ENCODE assay signal across 7 mouse cellular contexts in the genomic region with DNA sequence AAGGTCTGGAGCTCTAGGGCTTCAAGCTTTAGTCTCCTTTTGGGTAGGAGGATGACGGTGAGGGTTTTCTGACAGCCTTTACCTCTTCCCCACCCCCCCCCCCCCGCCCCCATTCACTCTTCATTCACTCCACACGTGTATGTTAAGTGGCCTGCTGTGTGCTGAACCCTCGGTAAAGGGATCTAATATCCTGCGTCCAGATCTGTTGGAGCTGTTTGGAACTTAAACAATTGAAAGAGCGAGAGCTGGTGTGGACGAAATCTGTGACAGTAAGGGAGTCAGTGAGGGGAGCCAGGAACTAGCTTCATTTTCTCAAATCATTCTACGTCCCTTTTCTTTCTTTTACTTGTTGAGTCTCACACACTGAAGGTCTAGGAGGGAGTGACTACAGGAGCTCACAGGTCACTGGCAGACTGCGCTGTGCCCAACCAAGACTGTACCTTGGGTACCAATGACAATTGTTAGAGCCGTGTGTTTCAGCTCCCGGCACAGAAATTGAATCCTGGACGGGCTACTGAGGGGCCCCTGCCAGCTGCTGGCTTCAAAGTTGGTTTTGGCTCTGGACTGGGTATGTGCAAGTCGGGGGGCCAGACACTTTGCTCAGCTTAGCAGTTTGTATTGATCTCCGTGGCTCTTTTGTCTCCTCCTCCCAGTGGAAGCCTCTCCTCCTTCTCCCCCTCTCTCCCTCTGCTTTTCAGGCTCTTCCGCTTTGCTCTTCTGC. TPM values are rescaled to one million over a fixed set of nuclear protein-coding genes. Genes with fewer than 3 reads are reported as not detected.
DNase-seq lines count a peak whose midpoint lies in the region; ATAC-seq and TF ChIP-seq lines count a peak whose summit lies in the region.

A gene (plus strand): TSS at position 689 of the 721 bp plus-strand sequence.

- ATAC-seq in embryonic facial prominence, embryonic 14.5 days (ENCODE audit: low read depth): peak; percentile 75
- ATAC-seq in heart, embryonic 14.5 days (ENCODE audit: insufficient number of reproducible peaks, insufficient read depth, low FRiP score, low read depth): no peak
- no peak; the same call in 1 of the 2 replicates for ATAC-seq in megakaryocyte progenitor cell, adult 5-6 weeks (replicated peaks; ENCODE audit: poor library complexity)

- no peak for TF ChIP-seq CTCF in olfactory bulb, adult 2 months (IDR thresholded peaks at IDR 0.05; ENCODE audit: insufficient read depth, low read depth, low read length)

- H3K27me3 ChIP-seq in embryonic facial prominence, embryonic 14.5 days (replicated peaks; ENCODE audit: control insufficient read depth, insufficient read depth, low read length): peaks cover 6% of the 10 kb centered on the region; the same call in 1 of the 2 replicates
- no peaks in the 10 kb centered on the region for H3K27me3 ChIP-seq in heart, embryonic 14.5 days (ENCODE audit: control insufficient read depth, insufficient read depth, low read length)
- H3K27me3 ChIP-seq in limb, embryonic 10.5 days (ENCODE audit: low read depth, poor library complexity, severe bottlenecking): peaks cover 71% of the 10 kb centered on the region

- no peaks in the 10 kb centered on the region for H3K36me3 ChIP-seq in embryonic facial prominence, embryonic 14.5 days (ENCODE audit: control insufficient read depth, insufficient read depth, low read length)
- no peaks in the 10 kb centered on the region for H3K36me3 ChIP-seq in heart, embryonic 14.5 days (ENCODE audit: control insufficient read depth, insufficient read depth, low read length)
- no peaks in the 10 kb centered on the region for H3K36me3 ChIP-seq in limb, embryonic 10.5 days

- WGBS in embryonic facial prominence, embryonic 14.5 days: 37% methylated on average over 15 of the region's 15 CpGs
- 33% methylated on average over 15 of the region's 15 CpGs for WGBS in heart, embryonic 14.5 days
- WGBS in limb, embryonic 10.5 days: 29% methylated on average over 15 of the region's 15 CpGs
- WGBS in olfactory bulb, adult 2 months: 25% methylated on average over 15 of the region's 15 CpGs

- peak within 1 kb of the TSS; percentile 40 for H3K4me3 ChIP-seq in embryonic facial prominence, embryonic 14.5 days (ENCODE audit: low read depth, low read length)
- peak within 1 kb of the TSS; percentile 36 to 48 for H3K4me3 ChIP-seq in heart, embryonic 14.5 days (ENCODE audit: control insufficient read depth in 1 of 2, insufficient read depth in 1 of 2, low read depth in 1 of 2, low read length in 2 of 2)
- H3K4me3 ChIP-seq in limb, embryonic 10.5 days: peak within 1 kb of the TSS; percentile 44
- H3K4me3 ChIP-seq in olfactory bulb, adult 2 months (ENCODE audit: insufficient read depth, low read depth, low read length): peak within 1 kb of the TSS; percentile 61

- H3K4me2 ChIP-seq in embryonic facial prominence, embryonic 14.5 days (ENCODE audit: low read depth, low read length): peak within 1 kb of the TSS; percentile 56
- peak within 1 kb of the TSS; percentile 67 for H3K4me2 ChIP-seq in heart, embryonic 14.5 days (ENCODE audit: low read length)

- H3K9me3 ChIP-seq in embryonic facial prominence, embryonic 14.5 days (ENCODE audit: control insufficient read depth, low read length): no peaks in the 10 kb centered on the region
- no peaks in the 10 kb centered on the region for H3K9me3 ChIP-seq in heart, embryonic 14.5 days (ENCODE audit: control insufficient read depth, low read length)
- H3K9me3 ChIP-seq in limb, embryonic 10.5 days (replicated peaks): no peaks in the 10 kb centered on the region

- DNase-seq in layer of hippocampus, adult 11-12 months (ENCODE audit: low spot score): peak; percentile 11
- no peak for DNase-seq in layer of hippocampus, adult 9-10 months (ENCODE audit: low spot score)
- peak; percentile 30 for DNase-seq in embryonic facial prominence, embryonic 14.5 days (ENCODE audit: low spot score)
- DNase-seq in limb, embryonic 10.5 days (ENCODE audit: low spot score): no peak

- H3K27ac ChIP-seq in embryonic facial prominence, embryonic 14.5 days (replicated peaks; ENCODE audit: low read depth, low read length): peak within 1 kb of the TSS; percentile 48; the same call in 1 of the 2 replicates
- no peak within 1 kb of the TSS for H3K27ac ChIP-seq in heart, embryonic 14.5 days (replicated peaks in 1 of 2; ENCODE audit: control insufficient read depth in 1 of 2, insufficient read depth in 1 of 2, low read depth in 2 of 2, low read length in 2 of 2)
- H3K27ac ChIP-seq in limb, embryonic 10.5 days: peak within 1 kb of the TSS; percentile 56
- H3K27ac ChIP-seq in olfactory bulb, adult 2 months (ENCODE audit: insufficient read depth, low read depth, low read length): peak within 1 kb of the TSS; percentile 90

- 0 out of 2 replicates have a peak, but pooled peaks cover 3% of the 10 kb centered on the region for H3K4me1 ChIP-seq in embryonic facial prominence, embryonic 14.5 days (ENCODE audit: control insufficient read depth, insufficient read depth, low read length)
- no peaks in the 10 kb centered on the region; a peak in 1 of 4 replicates for H3K4me1 ChIP-seq in heart, embryonic 14.5 days (ENCODE audit: control insufficient read depth in 2 of 2, insufficient read depth in 2 of 2, low read length in 2 of 2)
- H3K4me1 ChIP-seq in limb, embryonic 10.5 days: no peaks in the 10 kb centered on the region
- 0 out of 2 replicates have a peak, but pooled peaks cover 2% of the 10 kb centered on the region for H3K4me1 ChIP-seq in olfactory bulb, adult 2 months (ENCODE audit: control insufficient read depth, insufficient read depth, low read length)

- TF ChIP-seq POLR2A in olfactory bulb, adult 2 months (IDR thresholded peaks at IDR 0.05; ENCODE audit: insufficient read depth, low read depth, low read length): no peak

- peak within 1 kb of the TSS; percentile 55 for H3K9ac ChIP-seq in embryonic facial prominence, embryonic 14.5 days (ENCODE audit: low read depth, low read length)
- peak within 1 kb of the TSS; percentile 34; the same call in 1 of the 2 replicates for H3K9ac ChIP-seq in heart, embryonic 14.5 days (ENCODE audit: low read length)

RNA-seq across cellular contexts. Expression of the gene that starts here (rescaled TPM):
- polyA plus RNA-seq in embryonic facial prominence, embryonic 14.5 days (2014; fragmentation: Nextera tagmentation; extraction: Ambion mirVana): 4.1 and 4.3 TPM in 2 replicates
- polyA plus RNA-seq in heart, embryonic 14.5 days (2014; fragmentation: Nextera tagmentation; extraction: Ambion mirVana): 0.27 and 0.46 TPM in 2 replicates
- polyA plus RNA-seq in limb, embryonic 10.5 days (2016; fragmentation: Nextera tagmentation; extraction: Ambion mirVana): 0.78 and 0.95 TPM in 2 replicates
- polyA plus RNA-seq in olfactory bulb, adult 2 months (2012; ENCODE audit: insufficient read depth, insufficient read length, low replicate concordance, missing spikeins): 327 TPM in 1 of 2 replicates, not detected in the other
- 0.10 and 0.57 TPM in 2 replicates for total RNA-seq in megakaryocyte progenitor cell, adult 5-6 weeks (2015)
- 0.27 TPM in 1 of 2 replicates, not detected in the other for total RNA-seq in megakaryocyte progenitor cell, adult 5-6 weeks (2017)

Comparison
In these comparisons a context has a peak if more than half of its experiments do, and no peak if none do; other contexts are left out.
1. DNase-seq: peak in layer of hippocampus, adult 11-12 months (single experiment) and embryonic facial prominence, embryonic 14.5 days (single experiment); none in layer of hippocampus, adult 9-10 months (single experiment) and limb, embryonic 10.5 days (single experiment).
2. H3K27ac ChIP-seq: peak in embryonic facial prominence, embryonic 14.5 days (single experiment), limb, embryonic 10.5 days (single experiment) and olfactory bulb, adult 2 months (single experiment); none in heart, embryonic 14.5 days (0 of 2).
3. Peak in every context shown above with its lines, with median percentiles within 50 percentile points of each other: H3K4me3 ChIP-seq.